Mouse (Mus musculus): ENCODE results near the gene Gkap1. TPM values are rescaled to one million over a fixed set of nuclear protein-coding genes. Genes with fewer than 3 reads are reported as not detected.

Gene Gkap1
- 25.2 and 29.1 TPM in 2 replicates for polyA plus RNA-seq (2016; fragmentation: Nextera tagmentation; extraction: Ambion mirVana)

- 80% methylated on average over 8 of the region's 8 CpGs for WGBS
- Histone ChIP-seq H3K9me3 (no peaks in the 10 kb centered on the region), H3K4me3 (peak within 1 kb of the TSS; percentile 89)
These were observed at the start of gene Gkap1 for GRCm38 (mm10) chr13:58275599-58275998. TSS of gene Gkap1 (minus strand) at chr13:58275699.

GRCm38 (mm10) chr13:58317768-58318167, 42.3 kb upstream of the Gkap1 start:
- Histone ChIP-seq H3K4me3 (no peak overlapping the region), H3K36me3 (replicated peaks) (no peaks in the 10 kb centered on the region), H3K27ac (no peak overlapping the region), H3K4me1 (no peaks in the 10 kb centered on the region), H3K27me3 (ENCODE audit: poor library complexity, severe bottlenecking) (no peaks in the 10 kb centered on the region), H3K9me3 (no peaks in the 10 kb centered on the region)
- WGBS = 75% methylated on average over 2 of the region's 2 CpGs
- DNase-seq (ENCODE audit: extremely low spot score, low spot score) = no peak

More at GRCm38 (mm10) chr13:58275599-58275998, at the start of gene Gkap1:
- peaks cover 24% of the 10 kb centered on the region for H3K27me3 ChIP-seq (ENCODE audit: poor library complexity, severe bottlenecking)
- DNase-seq (ENCODE audit: extremely low spot score, low spot score) = no peak
- H3K4me1 ChIP-seq = peaks cover 33% of the 10 kb centered on the region
- peak within 1 kb of the TSS; percentile 93 for H3K27ac ChIP-seq
- H3K36me3 ChIP-seq (replicated peaks) = no peaks in the 10 kb centered on the region

GRCm38 (mm10) chr13:58314991-58315390, 39.5 kb upstream of the Gkap1 start:
- Histone ChIP-seq H3K27me3 (ENCODE audit: poor library complexity, severe bottlenecking) (no peaks in the 10 kb centered on the region), H3K4me1 (no peaks in the 10 kb centered on the region), H3K27ac (no peak overlapping the region), H3K9me3 (no peaks in the 10 kb centered on the region), H3K36me3 (replicated peaks) (no peaks in the 10 kb centered on the region), H3K4me3 (no peak overlapping the region)
- DNase-seq (ENCODE audit: extremely low spot score, low spot score) = no peak
- 65% methylated on average over 6 of the region's 6 CpGs for WGBS

- no peak for DNase-seq (ENCODE audit: extremely low spot score, low spot score)
- Histone ChIP-seq H3K4me3 (no peak overlapping the region), H3K27ac (no peak overlapping the region), H3K9me3 (no peaks in the 10 kb centered on the region), H3K36me3 (replicated peaks) (no peaks in the 10 kb centered on the region), H3K27me3 (ENCODE audit: poor library complexity, severe bottlenecking) (no peaks in the 10 kb centered on the region), H3K4me1 (no peaks in the 10 kb centered on the region)
- WGBS = 80% methylated on average over 3 of the region's 3 CpGs
These were observed 38.3 kb upstream of the Gkap1 start for GRCm38 (mm10) chr13:58313758-58314157.

- Histone ChIP-seq H3K36me3 (replicated peaks) (no peaks in the 10 kb centered on the region), H3K27me3 (ENCODE audit: poor library complexity, severe bottlenecking) (no peaks in the 10 kb centered on the region), H3K4me3 (no peak overlapping the region), H3K9me3 (no peaks in the 10 kb centered on the region), H3K4me1 (0 out of 2 replicates have a peak, but pooled peaks cover 3% of the 10 kb centered on the region), H3K27ac (no peak overlapping the region)
- WGBS = 53% methylated on average over 3 of the region's 3 CpGs
- no peak for DNase-seq (ENCODE audit: extremely low spot score, low spot score)
These were observed 35.9 kb upstream of the Gkap1 start for GRCm38 (mm10) chr13:58311351-58311750.

- no peak overlapping the region for H3K27ac ChIP-seq
- no peaks in the 10 kb centered on the region for H3K9me3 ChIP-seq
- no peak for DNase-seq (ENCODE audit: extremely low spot score, low spot score)
- H3K4me3 ChIP-seq = no peak overlapping the region
- H3K36me3 ChIP-seq (replicated peaks) = no peaks in the 10 kb centered on the region
- 80% methylated on average over 8 of the region's 8 CpGs for WGBS
- H3K27me3 ChIP-seq (ENCODE audit: poor library complexity, severe bottlenecking) = no peaks in the 10 kb centered on the region
- peaks cover 8% of the 10 kb centered on the region for H3K4me1 ChIP-seq
These were observed 34.0 kb upstream of the Gkap1 start for GRCm38 (mm10) chr13:58309499-58309898.

GRCm38 (mm10) chr13:58307453-58307852, 32.0 kb upstream of the Gkap1 start:
- Histone ChIP-seq H3K4me3 (no peak overlapping the region), H3K9me3 (no peaks in the 10 kb centered on the region), H3K27me3 (ENCODE audit: poor library complexity, severe bottlenecking) (no peaks in the 10 kb centered on the region), H3K4me1 (peaks cover 8% of the 10 kb centered on the region), H3K36me3 (replicated peaks) (no peaks in the 10 kb centered on the region), H3K27ac (no peak overlapping the region)
- DNase-seq (ENCODE audit: extremely low spot score, low spot score) = no peak
- WGBS = 90% methylated on average over 5 of the region's 5 CpGs

- no peaks in the 10 kb centered on the region for H3K9me3 ChIP-seq
- H3K36me3 ChIP-seq (replicated peaks) = no peaks in the 10 kb centered on the region
- peaks cover 8% of the 10 kb centered on the region for H3K4me1 ChIP-seq
- H3K27me3 ChIP-seq (ENCODE audit: poor library complexity, severe bottlenecking) = no peaks in the 10 kb centered on the region
- DNase-seq (ENCODE audit: extremely low spot score, low spot score) = no peak
- 85% methylated on average over 2 of the region's 2 CpGs for whole genome bisulfite sequencing
- no peak overlapping the region for H3K27ac ChIP-seq
- H3K4me3 ChIP-seq = no peak overlapping the region
These were observed 29.7 kb upstream of the Gkap1 start for GRCm38 (mm10) chr13:58305230-58305629.

- WGBS = 83% methylated on average over 9 of the region's 9 CpGs
- DNase-seq (ENCODE audit: extremely low spot score, low spot score) = no peak
These were observed 27.1 kb upstream of the Gkap1 start for GRCm38 (mm10) chr13:58302421-58303145.

GRCm38 (mm10) chr13:58301961-58302360, 26.5 kb upstream of the Gkap1 start:
- 93% methylated on average over 6 of the region's 6 CpGs for WGBS
- Histone ChIP-seq H3K27me3 (ENCODE audit: poor library complexity, severe bottlenecking) (no peaks in the 10 kb centered on the region), H3K4me1 (peaks cover 10% of the 10 kb centered on the region), H3K9me3 (no peaks in the 10 kb centered on the region), H3K36me3 (replicated peaks) (no peaks in the 10 kb centered on the region), H3K4me3 (no peak overlapping the region), H3K27ac (no peak overlapping the region)
- DNase-seq (ENCODE audit: extremely low spot score, low spot score) = no peak

More at GRCm38 (mm10) chr13:58302421-58303145, 27.1 kb upstream of the Gkap1 start:
- Histone ChIP-seq H3K4me1 (peaks cover 9% of the 10 kb centered on the region), H3K36me3 (replicated peaks) (no peaks in the 10 kb centered on the region), H3K27ac (no peak overlapping the region), H3K27me3 (ENCODE audit: poor library complexity, severe bottlenecking) (no peaks in the 10 kb centered on the region), H3K9me3 (no peaks in the 10 kb centered on the region), H3K4me3 (no peak overlapping the region)

- DNase-seq (ENCODE audit: extremely low spot score, low spot score) = no peak
- Histone ChIP-seq H3K27me3 (ENCODE audit: poor library complexity, severe bottlenecking) (no peaks in the 10 kb centered on the region), H3K4me3 (no peak overlapping the region), H3K9me3 (no peaks in the 10 kb centered on the region), H3K27ac (no peak overlapping the region), H3K36me3 (replicated peaks) (no peaks in the 10 kb centered on the region), H3K4me1 (peaks cover 5% of the 10 kb centered on the region; the same call in 1 of the 2 replicates)
- 95% methylated on average over 3 of the region's 3 CpGs for WGBS
These were observed 23.3 kb upstream of the Gkap1 start for GRCm38 (mm10) chr13:58298756-58299155.

GRCm38 (mm10) chr13:58295582-58295981, 20.1 kb upstream of the Gkap1 start:
- no peaks in the 10 kb centered on the region for H3K27me3 ChIP-seq (ENCODE audit: poor library complexity, severe bottlenecking)
- 90% methylated on average over 3 of the region's 3 CpGs for WGBS
- no peak overlapping the region for H3K4me3 ChIP-seq
- peaks cover 21% of the 10 kb centered on the region for H3K4me1 ChIP-seq
- DNase-seq (ENCODE audit: extremely low spot score, low spot score) = no peak
- no peak overlapping the region for H3K27ac ChIP-seq
- H3K9me3 ChIP-seq = no peaks in the 10 kb centered on the region
- H3K36me3 ChIP-seq (replicated peaks) = no peaks in the 10 kb centered on the region

- Histone ChIP-seq H3K36me3 (replicated peaks) (no peaks in the 10 kb centered on the region), H3K4me1 (peaks cover 21% of the 10 kb centered on the region), H3K27ac (0 out of 2 replicates have a peak overlapping the region, but pooled peaks have one; percentile 35), H3K27me3 (ENCODE audit: poor library complexity, severe bottlenecking) (no peaks in the 10 kb centered on the region), H3K4me3 (no peak overlapping the region), H3K9me3 (no peaks in the 10 kb centered on the region)
- DNase-seq (ENCODE audit: extremely low spot score, low spot score) = no peak
- WGBS = 23% methylated on average over 5 of the region's 5 CpGs
These were observed 17.3 kb upstream of the Gkap1 start for GRCm38 (mm10) chr13:58292811-58293210.

All from forebrain, embryonic 10.5 days (tissue).